Mouse (Mus musculus) lung, embryonic 14.5 days (tissue): ENCODE data around the gene March5. TPM values are rescaled to one million over a fixed set of nuclear protein-coding genes. Genes with fewer than 3 reads are reported as not detected.

Source experiments
- ATAC-seq: fragments of 200-750 bp; cut with Nextera tagmentation; 2 replicates; pipeline ENCODE4 v1.8.0; 2017; ENCODE audit warnings: mild to moderate bottlenecking, moderate TSS enrichment, moderate library complexity; ENCODE audit not compliant: insufficient read depth
- DNase-seq: peaks from one replicate; pipeline ENCODE4 v3.0.0-alpha.2; 2015
- H3K27ac ChIP-seq: fragments of 300-500 bp; sonication (generic); 2 replicates; pipeline ENCODE4 v1.5.1; 2014; ENCODE audit warnings: low read depth, mild to moderate bottlenecking, moderate library complexity
- H3K27me3 ChIP-seq: fragments of 300-500 bp; sonication (generic); 2 replicates; pipeline ENCODE4 v1.6.1; 2014; ENCODE audit warnings: low read length, control low read depth; ENCODE audit not compliant: insufficient read depth
- H3K36me3 ChIP-seq: fragments of 300-500 bp; sonication (generic); 2 replicates; pipeline ENCODE4 v1.6.1; 2014; ENCODE audit warnings: control low read depth; ENCODE audit not compliant: insufficient read depth
- H3K4me1 ChIP-seq: fragments of 300-500 bp; sonication (generic); 2 replicates; pipeline ENCODE4 v1.6.1; 2014; ENCODE audit warnings: antibody characterized with exemption, control low read depth; ENCODE audit not compliant: insufficient read depth
- H3K4me2 ChIP-seq: fragments of 300-500 bp; sonication (generic); 2 replicates; pipeline ENCODE4 v1.6.1; 2014; ENCODE audit warnings: mild to moderate bottlenecking
- H3K4me3 ChIP-seq: fragments of 300-500 bp; sonication (generic); 2 replicates; pipeline ENCODE4 v1.5.1; 2014; ENCODE audit warnings: low read depth, low read length
- H3K9ac ChIP-seq: fragments of 300-500 bp; sonication (generic); 2 replicates; pipeline ENCODE4 v1.6.1; 2014
- H3K9me3 ChIP-seq: fragments of 300-500 bp; sonication (generic); 2 replicates; pipeline ENCODE4 v1.6.1; 2016; ENCODE audit warnings: low read depth, low read length, control low read depth
- CTCF ChIP-seq: IDR thresholded peaks from 2 replicates; pipeline ENCODE4 v1.5.1; 2016; ENCODE audit warnings: antibody characterized with exemption, low read depth
- WGBS: fragments of 180-500 bp; shearing (Covaris S2); extraction: QIAGEN DNeasy Blood & Tissue Kit; methylation state at CpG from one replicate; pipeline ENCODE4 v1.1.7; 2014; 5-methylcytosine and 5-hydroxymethylcytosine counted together
- polyA plus RNA-seq: library from polyadenylated mRNA; unstranded; fragments of >200 nt; fragmentation: Nextera tagmentation; extraction: Ambion mirVana; gene quantifications from 2 replicates; pipeline ENCODE4 v1.2.1, GENCODE M21; 2014

Gene March5
- polyA plus RNA-seq, 1 experiment from 2014 or later: 113 TPM

DNA sequence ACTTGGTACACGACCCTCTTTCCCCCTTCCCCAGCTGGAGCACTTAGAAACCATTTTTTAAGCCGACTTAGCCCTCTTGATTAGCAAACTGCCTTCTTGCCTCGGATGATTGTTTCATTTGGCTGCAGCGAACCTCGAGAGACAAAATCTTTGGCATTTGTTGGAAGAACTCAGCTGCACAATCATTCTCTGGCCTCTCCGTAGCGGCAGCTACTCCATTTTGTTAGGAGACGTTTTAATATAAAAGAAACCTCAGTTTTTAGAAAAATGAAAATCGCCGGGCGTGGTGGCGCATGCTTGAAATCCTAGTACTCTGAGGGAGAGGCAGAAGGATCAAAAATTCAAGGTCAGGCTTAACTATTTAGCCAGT, 31.9 kb upstream of the March5 start:
- Histone ChIP-seq H3K27ac (peak overlapping the region; percentile 27; the same call in 1 of the 2 replicates), H3K4me3 (peak overlapping the region; percentile 58), H3K27me3 (peaks cover 47% of the 10 kb centered on the region), H3K9me3 (no peaks in the 10 kb centered on the region), H3K36me3 (no peaks in the 10 kb centered on the region), H3K4me1 (0 out of 2 replicates have a peak, but pooled peaks cover 3% of the 10 kb centered on the region), H3K4me2 (peak overlapping the region; percentile 98), H3K9ac (peak overlapping the region; percentile 42)
- 2% methylated on average over 12 of the region's 12 CpGs for WGBS
- TF ChIP-seq CTCF: no peak
- ATAC-seq (no peak), DNase-seq (no peak)

DNA sequence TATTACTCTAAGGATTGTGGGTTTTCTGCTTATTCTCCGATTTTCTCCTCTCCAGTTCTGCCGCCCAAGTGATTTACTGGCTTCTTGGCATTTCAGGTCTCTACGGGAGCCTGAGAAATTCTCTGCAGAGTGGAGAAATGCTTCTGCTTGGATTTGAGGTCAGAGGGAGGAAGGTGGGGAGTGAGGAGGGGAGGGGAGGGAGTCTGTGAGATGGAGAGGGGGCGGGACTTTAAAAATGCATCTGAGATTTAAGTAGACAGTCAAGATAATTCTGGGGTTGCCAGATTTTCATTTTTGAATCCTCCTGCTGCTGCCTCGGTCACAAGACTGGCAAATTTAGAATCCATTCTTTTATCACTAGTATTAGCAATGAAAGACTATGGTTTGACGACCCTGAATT, 31.4 kb upstream of the March5 start:
- peak overlapping the region; percentile 58 for H3K4me3 ChIP-seq
- H3K27me3 ChIP-seq: peaks cover 47% of the 10 kb centered on the region
- no peak overlapping the region for H3K27ac ChIP-seq
- H3K9ac ChIP-seq: no peak overlapping the region
- ATAC-seq (no peak), DNase-seq (peak; percentile 13)
- WGBS: 10% methylated on average over 6 of the region's 6 CpGs
- no peaks in the 10 kb centered on the region for H3K9me3 ChIP-seq
- H3K4me1 ChIP-seq: 0 out of 2 replicates have a peak, but pooled peaks cover 3% of the 10 kb centered on the region
- no peaks in the 10 kb centered on the region for H3K36me3 ChIP-seq
- TF ChIP-seq CTCF: no peak
- H3K4me2 ChIP-seq: peak overlapping the region; percentile 98

- ATAC-seq (no peak), DNase-seq (no peak)
- peaks cover 47% of the 10 kb centered on the region for H3K27me3 ChIP-seq
- H3K4me2 ChIP-seq: no peak overlapping the region
- H3K4me3 ChIP-seq: no peak overlapping the region
- H3K27ac ChIP-seq: no peak overlapping the region
- 0 out of 2 replicates have a peak, but pooled peaks cover 3% of the 10 kb centered on the region for H3K4me1 ChIP-seq
- no peak for TF ChIP-seq CTCF
- H3K9ac ChIP-seq: no peak overlapping the region
- no peaks in the 10 kb centered on the region for H3K9me3 ChIP-seq
- 41% methylated on average over 4 of the region's 4 CpGs for WGBS
- H3K36me3 ChIP-seq: no peaks in the 10 kb centered on the region
Measured at GRCm38 (mm10) chr19:37176879-37177462, 30.4 kb upstream of the March5 start.

- ATAC-seq (0 out of 2 replicates have a peak, but pooled peaks have one; percentile 67), DNase-seq (peak; percentile 81)
- H3K36me3 ChIP-seq: no peaks in the 10 kb centered on the region
- H3K4me2 ChIP-seq: peak overlapping the region; percentile 54
- H3K27me3 ChIP-seq: peaks cover 37% of the 10 kb centered on the region
- H3K9me3 ChIP-seq: no peaks in the 10 kb centered on the region
- H3K27ac ChIP-seq: no peak overlapping the region
- H3K4me1 ChIP-seq: 0 out of 2 replicates have a peak, but pooled peaks cover 3% of the 10 kb centered on the region
- TF ChIP-seq CTCF: no peak
- H3K9ac ChIP-seq: no peak overlapping the region
- H3K4me3 ChIP-seq: peak overlapping the region; percentile 29
- WGBS: 17% methylated on average over 17 of the region's 17 CpGs
Measured at GRCm38 (mm10) chr19:37177819-37178708, 29.3 kb upstream of the March5 start.

DNA sequence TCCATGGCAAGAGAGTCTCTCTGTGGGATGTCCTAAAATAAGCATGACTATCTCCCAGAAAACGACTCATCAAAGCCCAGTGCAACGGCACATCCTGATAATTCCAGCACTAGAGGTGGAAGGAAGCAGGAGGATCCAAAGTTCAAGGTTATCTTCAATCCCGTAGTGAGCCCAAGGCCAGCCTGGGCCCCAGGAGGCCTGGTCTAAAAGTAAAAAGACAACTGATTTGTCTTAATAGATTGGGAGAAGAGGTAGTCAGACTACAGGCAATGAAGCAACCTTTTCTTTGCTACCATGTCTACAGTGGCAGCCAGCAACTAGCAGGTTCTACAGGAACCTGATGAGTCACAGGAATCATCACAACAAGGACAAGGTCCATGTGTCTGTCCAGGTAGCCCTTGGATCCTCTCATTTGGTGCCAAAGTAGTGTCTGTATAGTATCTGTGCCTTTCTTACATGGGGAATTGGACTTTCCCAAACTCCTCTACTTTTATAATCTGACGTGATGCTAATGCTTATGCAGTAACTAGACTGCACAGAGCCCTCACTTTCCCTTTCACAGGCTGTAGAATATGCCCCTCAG, 18.9 kb upstream of the March5 start:
- Histone ChIP-seq H3K9ac (no peak overlapping the region), H3K9me3 (no peaks in the 10 kb centered on the region), H3K27me3 (no peaks in the 10 kb centered on the region), H3K4me1 (no peaks in the 10 kb centered on the region), H3K4me3 (no peak overlapping the region), H3K27ac (no peak overlapping the region), H3K36me3 (no peaks in the 10 kb centered on the region), H3K4me2 (no peak overlapping the region)
- DNase-seq (no peak), ATAC-seq (no peak)
- no peak for TF ChIP-seq CTCF
- WGBS: 67% methylated on average over 4 of the region's 4 CpGs

GRCm38 (mm10) chr19:37192475-37193058, 14.8 kb upstream of the March5 start:
- no peaks in the 10 kb centered on the region for H3K4me1 ChIP-seq
- no peaks in the 10 kb centered on the region for H3K27me3 ChIP-seq
- no peak overlapping the region for H3K9ac ChIP-seq
- H3K4me3 ChIP-seq: no peak overlapping the region
- no peak overlapping the region for H3K27ac ChIP-seq
- no peak overlapping the region for H3K4me2 ChIP-seq
- 69% methylated on average over 5 of the region's 5 CpGs for WGBS
- H3K9me3 ChIP-seq: no peaks in the 10 kb centered on the region
- no peak for TF ChIP-seq CTCF
- ATAC-seq (no peak), DNase-seq (no peak)
- no peaks in the 10 kb centered on the region for H3K36me3 ChIP-seq
